Mouse (Mus musculus) adrenal gland, postnatal 4 days (tissue): ENCODE data around the gene Slc38a8. TPM values are rescaled to one million over a fixed set of nuclear protein-coding genes. Genes with fewer than 3 reads are reported as not detected.

Experiments
- DNase-seq, 2 experiments: peaks; one replicate each; pipeline ENCODE4 v3.0.0; 2021 to 2022; ENCODE audit warnings: low spot score in 2 of 2, mixed read lengths in 2 of 2
- total RNA-seq, 2 experiments: library from RNA; stranded (reverse); gene quantifications; 2 replicates each; pipeline ENCODE4 v1.2.3; 2021

Slc38a8 gene
- total RNA-seq, 2 experiments from 2014 or later = 0.39 TPM; not detected in 1

GRCm38 (mm10) chr8:119487093-119487492, 14.4 kb downstream of the Slc38a8 start:
- no peak for DNase-seq

GRCm38 (mm10) chr8:119484145-119484896, 17.2 kb downstream of the Slc38a8 start:
- no peak for DNase-seq

DNA sequence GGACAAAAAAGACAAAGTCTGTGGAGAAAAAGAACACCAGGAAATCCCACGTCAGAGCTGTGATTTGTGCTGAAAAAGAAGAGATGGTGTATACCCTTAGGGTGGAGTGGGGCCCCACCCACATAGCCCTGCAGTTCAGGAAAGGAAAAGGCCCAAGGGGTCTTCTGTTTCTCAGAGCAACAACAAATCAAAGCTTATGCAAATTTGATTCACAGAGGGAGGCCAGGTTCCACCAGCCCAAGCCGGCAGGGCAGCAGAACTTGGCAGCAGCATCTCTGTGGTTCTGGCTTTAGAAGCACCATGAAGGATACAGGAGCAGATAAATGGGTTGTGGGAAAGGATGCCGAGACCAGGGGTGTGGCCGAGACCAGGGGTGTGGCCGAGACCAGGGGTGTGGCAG, 22.8 kb downstream of the Slc38a8 start:
- no peak for DNase-seq

GRCm38 (mm10) chr8:119468091-119468490, 33.4 kb downstream of the Slc38a8 start:
- no peak for DNase-seq

GRCm38 (mm10) chr8:119466794-119467193, 34.7 kb downstream of the Slc38a8 start:
- no peak for DNase-seq

DNA sequence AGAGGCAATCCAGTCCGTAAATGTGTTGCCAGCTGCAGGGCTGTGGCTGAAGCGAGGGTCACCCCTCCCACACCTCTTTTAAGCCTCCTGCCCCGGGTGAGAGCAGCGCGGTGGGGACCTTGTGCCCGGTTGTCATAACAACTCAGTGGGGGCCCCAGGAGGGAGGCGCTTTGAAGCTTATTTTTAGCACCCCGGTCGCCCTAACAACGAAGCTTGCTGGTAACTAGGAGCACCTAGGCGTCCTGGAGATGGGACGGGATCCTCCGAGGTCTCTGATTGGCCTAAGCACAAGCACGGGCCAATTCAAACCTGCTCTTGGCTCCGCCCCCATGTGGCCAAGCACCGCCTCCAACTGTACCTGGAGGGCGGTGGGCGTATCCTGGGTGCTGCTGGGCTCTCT, 35.4 kb downstream of the Slc38a8 start:
- DNase-seq = no peak

DNA sequence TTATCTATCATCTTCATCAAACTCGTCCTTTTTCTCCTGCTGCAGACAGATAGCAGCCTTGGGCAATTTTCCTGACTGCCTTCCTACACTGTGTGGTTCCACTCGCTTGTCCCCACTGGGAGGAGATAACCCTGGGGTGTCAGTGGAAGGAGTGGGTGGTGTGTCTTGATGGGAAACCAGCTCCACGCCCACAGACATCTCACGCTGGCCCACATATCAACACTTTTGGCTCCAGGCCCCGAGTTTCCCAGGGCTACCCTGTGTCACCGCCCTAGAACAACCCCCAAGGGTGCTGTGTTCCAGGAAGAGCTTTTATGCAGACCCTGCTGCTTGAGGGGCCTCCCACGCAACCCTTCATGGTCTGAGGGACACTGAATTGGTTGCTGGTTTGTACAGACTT, 37.8 kb downstream of the Slc38a8 start:
- no peak for DNase-seq

- no peak for DNase-seq
Measured at GRCm38 (mm10) chr8:119461356-119461755, 40.1 kb downstream of the Slc38a8 start.

- DNase-seq = no peak
Measured at GRCm38 (mm10) chr8:119459724-119460123, 41.8 kb downstream of the Slc38a8 start.

GRCm38 (mm10) chr8:119456045-119456444, 45.5 kb downstream of the Slc38a8 start:
- DNase-seq = no peak

- DNase-seq = no peak
Measured at GRCm38 (mm10) chr8:119452919-119453318, 48.6 kb downstream of the Slc38a8 start.

DNA sequence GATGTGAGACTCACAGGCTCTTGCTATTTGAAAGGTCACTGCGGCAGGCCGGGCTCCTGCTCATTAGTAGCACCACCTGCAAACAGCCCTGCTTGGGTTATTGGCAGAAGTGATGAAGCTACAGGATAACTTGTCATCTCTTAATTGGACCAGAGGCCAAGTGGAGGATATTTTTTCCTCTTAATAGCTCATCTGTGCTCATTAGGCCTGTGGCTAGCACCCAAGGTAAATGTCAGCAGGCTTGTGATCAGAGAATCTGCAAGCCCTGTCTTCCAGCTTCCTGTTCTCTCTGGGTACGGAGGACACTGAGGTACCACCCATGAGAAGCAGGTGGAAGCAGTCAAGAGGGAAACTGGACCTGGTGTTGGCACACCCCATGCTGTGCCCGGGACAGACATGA, 50.4 kb downstream of the Slc38a8 start:
- no peak for DNase-seq

DNA sequence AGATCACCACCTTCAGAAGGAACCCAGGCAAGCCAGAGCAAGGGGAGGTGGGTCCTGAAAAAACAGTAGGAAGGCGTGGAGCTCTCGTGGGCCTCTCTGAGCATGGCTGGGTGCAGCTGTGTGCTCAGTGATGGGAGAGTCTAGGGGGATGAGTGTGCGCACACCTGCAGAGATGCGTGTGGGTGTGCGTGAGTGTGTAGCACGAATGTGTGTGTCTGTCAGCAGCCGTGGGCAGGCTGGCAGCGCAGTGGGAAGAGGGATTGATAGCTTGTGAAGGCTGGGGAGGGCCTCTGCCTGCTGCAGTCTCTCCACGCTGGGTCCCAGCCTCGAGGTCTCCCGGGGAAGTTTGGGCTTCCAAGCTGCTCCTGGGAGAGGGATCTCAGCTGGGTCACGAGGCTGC, 51.9 kb downstream of the Slc38a8 start:
- DNase-seq = no peak

DNA sequence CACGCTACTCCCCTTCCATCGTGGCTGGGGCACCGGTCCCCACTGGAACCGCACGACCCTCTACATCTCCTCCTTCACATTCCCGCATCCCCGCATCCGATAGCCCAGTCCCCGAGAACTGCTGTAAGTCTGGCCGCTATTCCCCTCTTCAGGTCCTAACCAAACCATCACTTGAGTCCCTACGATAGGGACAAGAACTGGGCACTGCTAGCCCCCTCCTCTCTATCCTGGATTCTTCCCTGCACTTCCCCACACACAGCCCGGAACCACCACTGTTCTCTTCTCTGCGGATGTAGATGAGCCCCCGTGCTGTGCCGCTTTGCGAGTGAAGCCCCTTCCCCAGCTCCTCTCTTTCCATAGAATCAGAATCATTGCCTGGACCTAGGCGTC, 53.7 kb downstream of the Slc38a8 start:
- DNase-seq = no peak

GRCm38 (mm10) chr8:119446990-119447780, 54.3 kb downstream of the Slc38a8 start:
- no peak for DNase-seq

DNA sequence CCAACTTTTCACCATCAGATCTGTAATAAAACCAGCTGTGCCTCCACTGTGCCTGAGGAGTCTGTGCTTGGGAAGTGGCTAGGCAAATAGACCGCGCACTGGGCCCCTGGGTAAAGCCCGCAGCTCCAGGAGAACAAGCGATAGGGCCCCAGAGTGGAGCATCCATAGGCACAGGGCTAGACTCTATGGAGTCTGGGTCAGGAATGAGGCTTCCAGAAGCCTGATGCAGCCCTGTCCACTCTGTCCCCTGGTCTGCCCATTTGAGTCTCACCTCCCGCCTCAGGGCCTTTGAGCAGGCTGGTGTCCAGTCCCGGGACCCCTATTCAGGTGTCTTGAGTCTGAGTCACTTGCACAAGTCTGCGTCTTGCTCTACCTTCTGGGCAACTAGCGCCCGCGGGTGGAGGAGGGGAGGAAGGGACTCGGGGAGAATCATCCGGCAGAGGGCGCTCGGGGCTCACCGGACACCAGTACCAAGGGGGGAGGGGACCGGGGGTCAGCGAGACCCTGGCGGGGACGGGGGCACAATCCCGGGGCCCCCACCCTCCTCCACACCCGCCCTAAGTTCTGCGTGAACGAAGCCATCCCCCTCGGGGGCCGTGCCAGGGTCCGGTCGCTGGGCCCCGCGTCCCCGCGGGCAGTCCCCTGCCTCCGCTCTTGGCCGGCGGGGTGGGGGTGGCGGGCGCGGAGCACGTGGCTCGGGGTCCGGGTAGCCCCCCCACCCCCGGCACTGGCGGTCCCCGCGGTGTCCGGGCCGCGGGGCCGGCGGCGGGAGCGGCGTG, 55.1 kb downstream of the Slc38a8 start, which contains the start of gene Necab2:
Gene Necab2, plus strand, starts transcription at position 509 of the 779 bp plus-strand sequence.
- DNase-seq = peak; percentile 84 to 87

GRCm38 (mm10) chr8:119442970-119443369, 58.5 kb downstream of the Slc38a8 start:
- DNase-seq = no peak

- DNase-seq = no peak
Measured at GRCm38 (mm10) chr8:119442013-119442412, 59.5 kb downstream of the Slc38a8 start.

DNA sequence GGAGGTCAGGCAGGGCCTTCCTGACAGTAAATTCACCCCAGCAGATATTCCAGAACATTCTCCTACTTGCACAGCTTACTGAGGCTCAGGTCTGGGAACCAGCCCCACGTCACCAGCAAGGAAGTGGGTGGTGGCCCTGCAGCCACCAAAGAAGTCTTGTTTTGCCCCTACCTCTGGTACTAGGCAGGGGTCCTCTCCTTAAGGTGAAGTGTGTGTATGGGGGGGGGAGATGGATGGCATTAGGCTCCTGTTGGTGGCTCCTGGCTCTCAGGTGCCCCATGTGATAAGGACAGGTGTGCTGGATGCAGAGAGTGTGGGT, 60.6 kb downstream of the Slc38a8 start:
- DNase-seq = no peak

- DNase-seq = peak in 1 of 2 experiments; percentile 70
Measured at GRCm38 (mm10) chr8:119440250-119440951, 61.1 kb downstream of the Slc38a8 start.

- DNase-seq = no peak
Measured at GRCm38 (mm10) chr8:119439893-119440249, 61.6 kb downstream of the Slc38a8 start.
